Mouse (Mus musculus) layer of hippocampus, postnatal 10 days (tissue): ENCODE results near the gene Gm21812. TPM values are rescaled to one million over a fixed set of nuclear protein-coding genes. Genes with fewer than 3 reads are reported as not detected.
"Not testable (repeated sequence)": the region's sequence is repeated elsewhere in the genome, so short reads cannot be mapped to it uniquely, and the experiment has no call there.

Experiments used
- DNase-seq, 2 experiments: peaks; one replicate each; pipeline ENCODE4 v3.0.0; 2021; ENCODE audit warnings: low spot score in 2 of 2
- long read RNA-seq: library from polyadenylated mRNA; stranded (forward); transcript quantifications from one replicate; pipeline ENCODE4 v2.0.0, GENCODE M21; 2023
- total RNA-seq, 2 experiments: library from RNA; stranded (reverse); gene quantifications; 2 replicates each; pipeline ENCODE4 v1.2.3; 2021

Gene Gm21812
- total RNA-seq: not detected
- long read RNA-seq: 0 reads

- not testable (repeated sequence) for DNase-seq
These were observed at the start of gene Gm21812 for GRCm38 (mm10) chrY:9347084-9347483. TSS of gene Gm21812 (minus strand) at chrY:9347184.

Other genes starting within 250 kb of the Gm21812 start
- gene Gm21292, start 213.3 kb downstream of the Gm21812 start, total RNA-seq: not detected
- gene Gm21721, start 145.0 kb downstream of the Gm21812 start, total RNA-seq: not detected
- gene Gm21874, start 69.0 kb upstream of the Gm21812 start, total RNA-seq: not detected